Comparison of ENCODE assay signal across 20 mouse cellular contexts in the genomic region with DNA sequence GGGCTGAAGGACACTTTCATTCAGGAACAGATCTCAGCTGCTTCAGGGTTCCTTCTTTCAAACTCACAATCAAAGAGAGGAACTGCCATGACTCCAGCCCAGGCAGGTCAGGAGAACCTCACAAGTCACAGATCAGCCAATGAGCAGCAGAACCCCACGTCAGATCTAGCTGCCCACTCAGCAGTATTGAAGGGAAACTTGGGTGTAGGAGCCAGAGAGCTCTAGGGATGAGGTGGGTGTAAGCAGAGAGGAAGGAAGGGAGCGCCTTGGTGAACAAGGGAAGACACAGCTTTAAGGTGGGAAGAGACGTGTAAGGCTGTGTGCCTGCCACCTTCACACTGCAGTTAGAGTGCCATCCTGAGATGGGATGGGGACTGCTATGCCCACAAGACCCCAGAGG. TPM values are rescaled to one million over a fixed set of nuclear protein-coding genes. Genes with fewer than 3 reads are reported as not detected.
DNase-seq lines count a peak whose midpoint lies in the region; ATAC-seq and TF ChIP-seq lines count a peak whose summit lies in the region.
"Had no signal": no experiment of that assay in that cellular context is flagged by ENCODE, and none has a peak within 500 bp of the region (broad histone marks: within the 10 kb centered on the region; RNA-seq: fewer than 3 reads in every experiment).

No protein-coding gene starts in this region.

- intact Hi-C loops in left cerebral cortex, postnatal 4 days (cut with DNase I), result no loop called here

- peak; percentile 32 for DNase-seq in left cerebral cortex, adult 11 months (ENCODE audit: low spot score)
- no peak for DNase-seq in left cerebral cortex, postnatal 4 days
- no peak for DNase-seq in stomach, postnatal 0 days (ENCODE audit: low spot score)
- DNase-seq in layer of hippocampus, adult 8-10 months (ENCODE audit: low spot score in 2 of 2), result no peak
- no peak for DNase-seq in heart, adult 18-20 months
- DNase-seq: cerebellum, adult 11-12 months; cerebellum, postnatal 36 days; gastrocnemius, postnatal 14 days; heart, postnatal 14 days had no signal

- no peak overlapping the region for H3K4me3 ChIP-seq in stomach, embryonic 14.5 days (ENCODE audit: low read depth, low read length)
- no peak overlapping the region for H3K4me3 ChIP-seq in stomach, postnatal 0 days (ENCODE audit: low read depth, low read length)
- no peak overlapping the region for H3K4me3 ChIP-seq in liver, embryonic 15.5 days (replicated peaks)
- H3K4me3 ChIP-seq: embryonic facial prominence, embryonic 10.5 days; erythroblast, embryonic 14.5 days; forebrain, embryonic 15.5 days; heart, embryonic 10.5 days; hindbrain, embryonic 15.5 days had no signal

- TF ChIP-seq EP300 in stomach, postnatal 0 days (optimal IDR thresholded peaks at IDR 0.05), result no peak

- no peaks in the 10 kb centered on the region for H3K4me1 ChIP-seq in stomach, embryonic 14.5 days (ENCODE audit: control insufficient read depth, insufficient read depth, low read length)
- H3K4me1 ChIP-seq in stomach, postnatal 0 days (replicated peaks; ENCODE audit: control insufficient read depth, insufficient read depth), result 0 out of 2 replicates have a peak, but pooled peaks cover 6% of the 10 kb centered on the region
- peaks cover 19% of the 10 kb centered on the region for H3K4me1 ChIP-seq in liver, embryonic 15.5 days (replicated peaks)

- WGBS in stomach, embryonic 14.5 days, result 67% methylated on average over 3 of the region's 3 CpGs
- 58% methylated on average over 3 of the region's 3 CpGs for WGBS in stomach, postnatal 0 days
- 35% methylated on average over 3 of the region's 3 CpGs for WGBS in liver, embryonic 15.5 days (ENCODE audit: insufficient replicate concordance)

- no peaks in the 10 kb centered on the region for H3K27me3 ChIP-seq in stomach, embryonic 14.5 days (ENCODE audit: control insufficient read depth, insufficient read depth, low read length)
- no peaks in the 10 kb centered on the region for H3K27me3 ChIP-seq in stomach, postnatal 0 days (ENCODE audit: control insufficient read depth, insufficient read depth, low read length)
- H3K27me3 ChIP-seq in liver, embryonic 15.5 days, result no peaks in the 10 kb centered on the region; the same call in 1 of the 2 replicates
- H3K27me3 ChIP-seq: hindbrain, embryonic 15.5 days had no signal

- H3K27ac ChIP-seq in stomach, embryonic 14.5 days (ENCODE audit: low read length), result peak overlapping the region; percentile 4; the same call in 1 of the 2 replicates
- H3K27ac ChIP-seq in stomach, postnatal 0 days (replicated peaks), result no peak overlapping the region; the same call in 1 of the 2 replicates
- H3K27ac ChIP-seq in liver, embryonic 15.5 days (replicated peaks), result peak overlapping the region; percentile 68
- H3K27ac ChIP-seq: embryonic facial prominence, embryonic 10.5 days; forebrain, embryonic 15.5 days; heart, embryonic 10.5 days; hindbrain, embryonic 15.5 days; liver, embryonic 14.5 days had no signal

- H3K4me2 ChIP-seq in stomach, embryonic 14.5 days (replicated peaks; ENCODE audit: low read depth, low read length), result no peak overlapping the region
- no peak overlapping the region for H3K4me2 ChIP-seq in stomach, postnatal 0 days (replicated peaks; ENCODE audit: low read depth)
- H3K4me2 ChIP-seq in liver, embryonic 15.5 days, result no peak overlapping the region
- H3K4me2 ChIP-seq: forebrain, embryonic 15.5 days; hindbrain, embryonic 15.5 days had no signal

- no peak overlapping the region for H3K9ac ChIP-seq in stomach, embryonic 14.5 days (replicated peaks; ENCODE audit: low read depth, low read length)
- H3K9ac ChIP-seq in stomach, postnatal 0 days (ENCODE audit: low read length), result no peak overlapping the region
- no peak overlapping the region for H3K9ac ChIP-seq in liver, embryonic 15.5 days
- H3K9ac ChIP-seq: forebrain, embryonic 15.5 days; hindbrain, embryonic 15.5 days; liver, embryonic 14.5 days had no signal

- TF ChIP-seq CTCF in stomach, postnatal 0 days (IDR thresholded peaks at IDR 0.05; ENCODE audit: low read depth), result no peak

- ATAC-seq in stomach, embryonic 14.5 days (ENCODE audit: insufficient number of reproducible peaks, insufficient read depth, low FRiP score, low read depth), result no peak
- no peak for ATAC-seq in stomach, postnatal 0 days (ENCODE audit: low FRiP score, low TSS enrichment)
- ATAC-seq in liver, embryonic 15.5 days (ENCODE audit: insufficient read depth), result no peak
- ATAC-seq: forebrain, embryonic 15.5 days; midbrain, embryonic 16.5 days had no signal

- no peaks in the 10 kb centered on the region for H3K36me3 ChIP-seq in stomach, embryonic 14.5 days (ENCODE audit: control insufficient read depth, insufficient read depth, low read length)
- H3K36me3 ChIP-seq in stomach, postnatal 0 days (ENCODE audit: control insufficient read depth, insufficient read depth, low read length), result no peaks in the 10 kb centered on the region
- no peaks in the 10 kb centered on the region for H3K36me3 ChIP-seq in liver, embryonic 15.5 days (replicated peaks)
- H3K36me3 ChIP-seq: embryonic facial prominence, embryonic 10.5 days; forebrain, embryonic 15.5 days; heart, embryonic 10.5 days; hindbrain, embryonic 15.5 days had no signal

- H3K9me3 ChIP-seq in stomach, embryonic 14.5 days (ENCODE audit: control insufficient read depth, low read depth, low read length), result no peaks in the 10 kb centered on the region
- no peaks in the 10 kb centered on the region for H3K9me3 ChIP-seq in stomach, postnatal 0 days (ENCODE audit: control insufficient read depth, low read length)
- H3K9me3 ChIP-seq in liver, embryonic 15.5 days (replicated peaks), result no peaks in the 10 kb centered on the region
- H3K9me3 ChIP-seq: embryonic facial prominence, embryonic 10.5 days; forebrain, embryonic 15.5 days; heart, embryonic 10.5 days; hindbrain, embryonic 15.5 days had no signal

RNA-seq across cellular contexts. Expression of a gene that starts 8.4 kb away (rescaled TPM):
- total RNA-seq in left cerebral cortex, postnatal 4 days (2021), result under 1 TPM; 0.54 to 0.70 TPM
- polyA plus RNA-seq in stomach, embryonic 14.5 days (2014; fragmentation: Nextera tagmentation; extraction: Ambion mirVana), result 1.2 and 2.2 TPM in 2 replicates
- 1.6 and 1.7 TPM in 2 replicates for polyA plus RNA-seq in stomach, postnatal 0 days (2015; fragmentation: Nextera tagmentation; extraction: Ambion mirVana)
- polyA plus RNA-seq in liver, embryonic 15.5 days (2015; fragmentation: Nextera tagmentation; extraction: Ambion mirVana), result 4.8 and 7.0 TPM in 2 replicates
- under 1 TPM; 0.49 to 0.64 (median 0.59) TPM for total RNA-seq in layer of hippocampus, adult 8-10 months (2022)
- total RNA-seq in heart, adult 18-20 months (2021), result not detected
- total RNA-seq: gastrocnemius, postnatal 14 days; heart, postnatal 14 days had no signal
- polyA plus RNA-seq: erythroblast, embryonic 14.5 days had no signal

RNA-seq across cellular contexts. Expression of a gene that starts 12.0 kb away (rescaled TPM):
- total RNA-seq in left cerebral cortex, postnatal 4 days (2021), result not detected
- 0.87 TPM in 1 of 2 replicates, not detected in the other for polyA plus RNA-seq in stomach, embryonic 14.5 days (2014; fragmentation: Nextera tagmentation; extraction: Ambion mirVana)
- polyA plus RNA-seq in stomach, postnatal 0 days (2015; fragmentation: Nextera tagmentation; extraction: Ambion mirVana), result 1.3 and 2.6 TPM in 2 replicates
- polyA plus RNA-seq in liver, embryonic 15.5 days (2015; fragmentation: Nextera tagmentation; extraction: Ambion mirVana), result 2.5 and 3.6 TPM in 2 replicates
- total RNA-seq in layer of hippocampus, adult 8-10 months (2022), result 1 to 10 TPM in 3 of 4 experiments, not detected in 1; 1.8 to 2.3 (median 1.9) TPM
- 1,000 to 10,000 TPM; 3,201 to 3,214 TPM for total RNA-seq in heart, adult 18-20 months (2021)
- total RNA-seq: ES-E14 had no signal
- polyA plus RNA-seq: brain, embryonic 14.5 days; embryonic facial prominence, embryonic 10.5 days; erythroblast, embryonic 14.5 days; forebrain, embryonic 15.5 days; hindbrain, embryonic 15.5 days; liver, embryonic 14.5 days; midbrain, embryonic 16.5 days had no signal

RNA-seq across cellular contexts. Expression of a gene that starts 28.9 kb away (rescaled TPM):
- 1 to 10 TPM; 3.1 to 4.0 TPM for total RNA-seq in left cerebral cortex, postnatal 4 days (2021)
- 28.7 and 31.0 TPM in 2 replicates for polyA plus RNA-seq in stomach, embryonic 14.5 days (2014; fragmentation: Nextera tagmentation; extraction: Ambion mirVana)
- polyA plus RNA-seq in stomach, postnatal 0 days (2015; fragmentation: Nextera tagmentation; extraction: Ambion mirVana), result 10.1 and 12.3 TPM in 2 replicates
- polyA plus RNA-seq in liver, embryonic 15.5 days (2015; fragmentation: Nextera tagmentation; extraction: Ambion mirVana), result 6.0 and 6.6 TPM in 2 replicates
- 1 to 10 TPM; 3.6 to 6.3 (median 4.9) TPM for total RNA-seq in layer of hippocampus, adult 8-10 months (2022)
- total RNA-seq in heart, adult 18-20 months (2021), result 1 to 10 TPM; 3.5 to 4.3 TPM

RNA-seq across cellular contexts. Expression of a gene that starts 30.2 kb away (rescaled TPM):
- 10 to 100 TPM; 26.0 to 31.3 TPM for total RNA-seq in left cerebral cortex, postnatal 4 days (2021)
- polyA plus RNA-seq in stomach, embryonic 14.5 days (2014; fragmentation: Nextera tagmentation; extraction: Ambion mirVana), result 21.8 and 23.5 TPM in 2 replicates
- polyA plus RNA-seq in stomach, postnatal 0 days (2015; fragmentation: Nextera tagmentation; extraction: Ambion mirVana), result 17.9 and 19.0 TPM in 2 replicates
- 20.0 and 21.5 TPM in 2 replicates for polyA plus RNA-seq in liver, embryonic 15.5 days (2015; fragmentation: Nextera tagmentation; extraction: Ambion mirVana)
- total RNA-seq in layer of hippocampus, adult 8-10 months (2022), result 10 to 100 TPM; 65.3 to 73.7 (median 70.3) TPM
- total RNA-seq in heart, adult 18-20 months (2021), result 10 to 100 TPM; 61.9 to 69.3 TPM

RNA-seq across cellular contexts. Expression of a gene that starts 30.5 kb away (rescaled TPM):
- 100 to 1,000 TPM; 155 to 165 TPM for total RNA-seq in left cerebral cortex, postnatal 4 days (2021)
- polyA plus RNA-seq in stomach, embryonic 14.5 days (2014; fragmentation: Nextera tagmentation; extraction: Ambion mirVana), result 136 and 146 TPM in 2 replicates
- polyA plus RNA-seq in stomach, postnatal 0 days (2015; fragmentation: Nextera tagmentation; extraction: Ambion mirVana), result 160 and 166 TPM in 2 replicates
- 133 TPM in 2 replicates for polyA plus RNA-seq in liver, embryonic 15.5 days (2015; fragmentation: Nextera tagmentation; extraction: Ambion mirVana)
- total RNA-seq in layer of hippocampus, adult 8-10 months (2022), result 100 to 1,000 TPM; 105 to 120 (median 119) TPM
- 10 to 100 TPM; 76.5 to 84.0 TPM for total RNA-seq in heart, adult 18-20 months (2021)

Comparison
In these comparisons a context has a peak if more than half of its experiments do, and no peak if none do; other contexts are left out.
1. RNA of a gene that starts 12.0 kb away (total RNA-seq): 3,201 to 3,214 TPM in heart, adult 18-20 months; 1.8 to 2.3 TPM in layer of hippocampus, adult 8-10 months and not detected in left cerebral cortex, postnatal 4 days; every median in the first group is over 100 times any median in the second.